Mouse (Mus musculus) CH12.LX (cell line): Measurements from ENCODE around the gene Nck2. TPM values are rescaled to one million over a fixed set of nuclear protein-coding genes. Genes with fewer than 3 reads are reported as not detected.

Experiments
- DNase-seq: peaks from one replicate; pipeline ENCODE4 v3.0.0-alpha.2; 2013; ENCODE audit errors: extremely low read depth
- H3K27ac ChIP-seq: 2 replicates; pipeline ENCODE4 v1.5.1; 2012; ENCODE audit warnings: low read depth, mild to moderate bottlenecking, control low read depth, moderate library complexity; ENCODE audit not compliant: insufficient read depth
- H3K27me3 ChIP-seq: replicated peaks from 2 replicates; pipeline ENCODE3; 2012; ENCODE audit warnings: inconsistent platforms
- H3K36me3 ChIP-seq, 2 experiments: replicated peaks in 1 of 2; 2 replicates each; pipeline versions ENCODE3 to v1.6.1; 2012; ENCODE audit warnings: inconsistent platforms in 1 of 2, low read length in 1 of 2, mild to moderate bottlenecking in 1 of 2, mixed read lengths in 1 of 2, moderate library complexity in 1 of 2; ENCODE audit not compliant: control insufficient read depth in 1 of 2, insufficient read depth in 1 of 2
- H3K4me1 ChIP-seq, 2 experiments: 2 replicates each; pipeline ENCODE4 v1.6.1; 2012; ENCODE audit warnings: inconsistent platforms in 1 of 2, moderate library complexity in 1 of 2; ENCODE audit not compliant: insufficient read depth in 2 of 2, control insufficient read depth in 1 of 2
- H3K4me2 ChIP-seq: 2 replicates; pipeline ENCODE4 v1.6.1; 2012; ENCODE audit warnings: low read depth, mild to moderate bottlenecking, control low read depth; ENCODE audit not compliant: poor library complexity, insufficient read depth, severe bottlenecking
- H3K4me3 ChIP-seq, 3 experiments: fragments of 150-350 bp in 1 of 3; sonication (generic) in 1 of 3; replicated peaks in 1 of 3; 2 replicates each; pipeline versions ENCODE3 to v1.5.1; 2011 to 2012; ENCODE audit warnings: low read depth in 2 of 3, low read length in 2 of 3, mild to moderate bottlenecking in 2 of 3, moderate library complexity in 2 of 3, control low read depth in 1 of 3, improper control_type of control experiment in 1 of 3, inconsistent platforms in 1 of 3, mixed read lengths in 1 of 3; ENCODE audit not compliant: poor library complexity in 1 of 3
- H3K79me2 ChIP-seq: replicated peaks from 2 replicates; pipeline ENCODE4 v1.6.1; 2012; ENCODE audit warnings: mild to moderate bottlenecking, moderate library complexity; ENCODE audit not compliant: control insufficient read depth, poor library complexity, insufficient read depth, severe bottlenecking; ENCODE audit errors: extremely low read depth
- H3K9ac ChIP-seq: 2 replicates; pipeline ENCODE4 v1.6.1; 2012; ENCODE audit warnings: low read depth, mild to moderate bottlenecking, control low read depth, moderate library complexity; ENCODE audit not compliant: insufficient read depth
- H3K9me3 ChIP-seq: replicated peaks from 2 replicates; pipeline ENCODE3; 2012; ENCODE audit warnings: low read length, inconsistent platforms, mixed read lengths
- CHD1 ChIP-seq: IDR thresholded peaks from 2 replicates; pipeline ENCODE4 v1.6.1; 2012; ENCODE audit warnings: low read depth, low read length, improper control_type of control experiment, inconsistent platforms
- E2F4 ChIP-seq: IDR thresholded peaks from 2 replicates; pipeline ENCODE4 v1.6.1; 2011; ENCODE audit warnings: low read depth, low read length, improper control_type of control experiment; ENCODE audit not compliant: insufficient replicate concordance
- EP300 ChIP-seq: IDR thresholded peaks from 2 replicates; pipeline ENCODE4 v1.6.1; 2011; ENCODE audit warnings: low read length, improper control_type of control experiment
- ETS1 ChIP-seq: conservative IDR thresholded peaks from 2 replicates; pipeline ENCODE4 v1.6.1; 2012; ENCODE audit warnings: low read depth, mild to moderate bottlenecking, inconsistent platforms, low read length, improper control_type of control experiment, moderate library complexity
- IRF4 ChIP-seq: IDR thresholded peaks from 2 replicates; pipeline ENCODE4 v1.6.1; 2014; ENCODE audit warnings: low read depth, mild to moderate bottlenecking, inconsistent platforms, low read length, improper control_type of control experiment
- JUN ChIP-seq: IDR thresholded peaks from 2 replicates; pipeline ENCODE4 v1.6.1; 2011; ENCODE audit warnings: low read depth, mild to moderate bottlenecking, low read length, improper control_type of control experiment, moderate library complexity; ENCODE audit not compliant: insufficient read depth
- JUND ChIP-seq: conservative IDR thresholded peaks from 2 replicates; pipeline ENCODE4 v1.6.1; 2011; ENCODE audit warnings: low read depth, low read length, improper control_type of control experiment
- MAFK ChIP-seq: IDR thresholded peaks from 2 replicates; pipeline ENCODE4 v1.6.1; 2011; ENCODE audit warnings: low read length, improper control_type of control experiment; ENCODE audit not compliant: insufficient replicate concordance
- MEF2A ChIP-seq: IDR thresholded peaks from 2 replicates; pipeline ENCODE4 v1.6.1; 2014; ENCODE audit warnings: low read depth, mild to moderate bottlenecking, inconsistent platforms, low read length, improper control_type of control experiment, borderline replicate concordance
- MXI1 ChIP-seq: IDR thresholded peaks from 2 replicates; pipeline ENCODE4 v1.6.1; 2011; ENCODE audit warnings: mild to moderate bottlenecking, low read depth, low read length, improper control_type of control experiment
- NELFE ChIP-seq: IDR thresholded peaks from 2 replicates; pipeline ENCODE4 v1.6.1; 2011; ENCODE audit warnings: low read depth, low read length, improper control_type of control experiment
- NRF1 ChIP-seq: IDR thresholded peaks from 2 replicates; pipeline ENCODE4 v1.6.1; 2014; ENCODE audit warnings: low read depth, mild to moderate bottlenecking, inconsistent platforms, low read length, improper control_type of control experiment, moderate library complexity
- POLR2AphosphoS2 ChIP-seq: IDR thresholded peaks from 2 replicates; pipeline ENCODE4 v1.6.1; 2011; ENCODE audit warnings: low read depth, low read length, improper control_type of control experiment
- RCOR1 ChIP-seq: conservative IDR thresholded peaks from 2 replicates; pipeline ENCODE4 v1.6.1; 2012; ENCODE audit warnings: low read depth, mild to moderate bottlenecking, inconsistent platforms, low read length, improper control_type of control experiment
- SMC3 ChIP-seq: IDR thresholded peaks from 2 replicates; pipeline ENCODE4 v1.6.1; 2011; ENCODE audit warnings: low read depth, low read length, improper control_type of control experiment
- TBP ChIP-seq: conservative IDR thresholded peaks from 2 replicates; pipeline ENCODE4 v1.6.1; 2011; ENCODE audit warnings: low read depth, low read length, improper control_type of control experiment
- UBTF ChIP-seq: IDR thresholded peaks from 2 replicates; pipeline ENCODE4 v1.6.1; 2012; ENCODE audit warnings: low read depth, mild to moderate bottlenecking, inconsistent platforms, low read length, improper control_type of control experiment, moderate library complexity
- USF1 ChIP-seq: IDR thresholded peaks from 2 replicates; pipeline ENCODE4 v1.6.1; 2014; ENCODE audit warnings: low read depth, mild to moderate bottlenecking, inconsistent platforms, low read length, improper control_type of control experiment
- ZNF384 ChIP-seq: IDR thresholded peaks from 2 replicates; pipeline ENCODE4 v1.6.1; 2012; ENCODE audit warnings: low read depth, low read length, improper control_type of control experiment, inconsistent platforms
- dilution Hi-C: fragments of 300-500 bp; cut with MboI; formaldehyde crosslinking; loops from 2 replicates; pipeline ENCODE4 v1.14.3; 2020; ENCODE audit warnings: low sequenced_read_pairs; ENCODE audit not compliant: extremely low pct_unique_long_range_greater_than_20kb, extremely low pct_ligation_motif_present
- in situ Hi-C: fragments of 300-500 bp; cut with MboI; formaldehyde crosslinking; loops from 3 replicates; pipeline ENCODE4 v1.14.3; 2019; ENCODE audit warnings: low sequenced_read_pairs, low pct_ligation_motif_present, low pct_unique_long_range_greater_than_20kb, mixed read lengths
- polyA plus RNA-seq: library from polyadenylated mRNA; unstranded; fragments of >175 nt; gene quantifications from 2 replicates; pipeline ENCODE4 v1.2.1, GENCODE M21; 2012; ENCODE audit warnings: low read depth; ENCODE audit not compliant: insufficient read length
- total RNA-seq, 2 experiments: library from RNA; depleted of rRNA; stranded (reverse); fragments of 300-350 nt in 1 of 2; fragments of >200 nt in 1 of 2; gene quantifications; 2 replicates each; pipeline ENCODE4 v1.2.3; 2012 to 2014

The Nck2 gene
- total and polyA plus RNA-seq, 3 experiments: 4.4 to 7.6 (median 4.6) TPM

DNA sequence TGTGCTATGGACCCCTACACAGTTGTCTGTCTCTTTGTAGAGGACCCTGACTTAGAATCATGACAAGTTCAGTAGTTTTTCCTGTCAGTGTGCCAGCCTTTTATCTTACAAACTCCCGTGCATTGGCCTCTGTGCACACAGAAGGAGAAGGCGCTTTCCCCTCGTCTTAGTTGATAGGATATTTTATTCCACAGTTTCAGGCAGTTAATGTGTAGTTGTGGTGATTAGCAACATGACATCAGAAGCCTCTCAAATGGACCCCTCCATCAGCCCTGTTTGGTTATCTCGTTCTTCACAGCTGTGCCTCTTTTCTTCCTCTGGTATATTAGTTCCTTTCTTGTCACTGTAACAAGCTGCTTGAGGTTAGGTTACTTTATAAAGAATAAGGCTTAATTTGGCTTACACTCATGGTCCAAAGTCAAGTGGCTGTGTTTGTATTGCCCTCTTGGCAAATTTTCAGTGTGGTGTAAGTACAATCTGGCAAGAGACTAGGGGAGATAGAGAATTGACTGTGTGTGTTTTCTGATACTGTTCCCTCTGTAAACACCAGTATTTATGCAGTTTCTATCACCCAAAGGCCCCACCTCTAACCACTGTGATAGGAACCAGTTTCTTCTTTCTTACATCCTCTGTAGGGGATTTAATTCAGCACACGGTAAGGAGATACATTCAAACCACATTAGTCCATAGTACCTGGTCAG is 89.8 kb downstream of the Nck2 start:
- H3K9ac ChIP-seq: no peak overlapping the region
- dilution Hi-C loops: no loop called here

DNA sequence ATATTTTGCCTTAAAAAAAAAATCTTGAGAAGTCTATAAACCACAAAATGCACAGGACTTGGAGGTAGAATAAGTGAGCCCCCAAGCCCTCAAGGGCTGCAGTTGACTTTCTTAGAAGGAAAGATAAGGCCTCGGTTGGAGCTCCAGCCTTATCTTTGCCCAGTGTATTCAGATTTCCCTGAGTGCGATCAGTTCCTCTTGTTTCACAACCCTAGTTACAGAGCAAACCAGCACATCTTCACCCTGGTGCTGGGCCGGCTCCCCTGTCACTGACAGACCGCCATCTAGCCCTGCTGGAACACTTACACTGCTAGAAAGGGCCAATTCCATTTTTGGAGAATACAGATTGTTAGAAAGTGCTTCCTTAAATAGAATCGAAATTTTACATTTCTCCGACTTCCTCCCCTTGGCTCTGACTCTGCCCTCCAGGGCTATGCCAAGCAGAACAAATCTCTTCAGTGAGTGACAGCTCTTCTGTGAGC is 91.2 kb downstream of the Nck2 start:
- in situ Hi-C loops (no loop called here), dilution Hi-C loops (no loop called here)
- no peaks in the 10 kb centered on the region for H3K9me3 ChIP-seq
- H3K4me2 ChIP-seq: no peak overlapping the region
- no peak overlapping the region for H3K9ac ChIP-seq
- no peak overlapping the region for H3K4me3 ChIP-seq
- H3K79me2 ChIP-seq: no peaks in the 10 kb centered on the region
- peaks cover 11 to 70% of the 10 kb centered on the region in 2 experiments; a peak in 3 of 4 replicates for H3K4me1 ChIP-seq
- TF ChIP-seq UBTF: no peak
- no peaks in the 10 kb centered on the region for H3K27me3 ChIP-seq
- H3K27ac ChIP-seq: no peak overlapping the region
- H3K36me3 ChIP-seq: peaks cover 0 to 8% of the 10 kb centered on the region in 2 experiments
- no peak for DNase-seq

More for the DNA sequence above, 89.8 kb downstream of the Nck2 start:
- Histone ChIP-seq H3K27me3 (no peaks in the 10 kb centered on the region), H3K4me1 (peaks cover 4 to 57% of the 10 kb centered on the region in 2 experiments; a peak in 3 of 4 replicates), H3K9me3 (no peaks in the 10 kb centered on the region), H3K4me3 (no peak overlapping the region), H3K4me2 (no peak overlapping the region), H3K27ac (no peak overlapping the region), H3K36me3 (peaks cover 0 to 8% of the 10 kb centered on the region in 2 experiments), H3K79me2 (no peaks in the 10 kb centered on the region)
- TF ChIP-seq IRF4 (no peak), USF1 (no peak), E2F4 (no peak), MEF2A (no peak), JUN (no peak), SMC3 (no peak), EP300 (no peak), UBTF (no peak), ZNF384 (no peak), MXI1 (no peak), CHD1 (no peak), POLR2AphosphoS2 (no peak), ETS1 (no peak), TBP (no peak), RCOR1 (no peak), NELFE (no peak), JUND (no peak), NRF1 (no peak), MAFK (no peak)
- in situ Hi-C loops: no loop called here
- DNase-seq: no peak
